Mouse (Mus musculus): ENCODE measurements around the gene Qprt. TPM values are rescaled to one million over a fixed set of nuclear protein-coding genes. Genes with fewer than 3 reads are reported as not detected.

The Qprt gene
- total RNA-seq (2014; rRNA removed) (116 and 129 TPM in 2 replicates), polyA plus RNA-seq (2012; rRNA removed) (196 and 210 TPM in 2 replicates)

DNA sequence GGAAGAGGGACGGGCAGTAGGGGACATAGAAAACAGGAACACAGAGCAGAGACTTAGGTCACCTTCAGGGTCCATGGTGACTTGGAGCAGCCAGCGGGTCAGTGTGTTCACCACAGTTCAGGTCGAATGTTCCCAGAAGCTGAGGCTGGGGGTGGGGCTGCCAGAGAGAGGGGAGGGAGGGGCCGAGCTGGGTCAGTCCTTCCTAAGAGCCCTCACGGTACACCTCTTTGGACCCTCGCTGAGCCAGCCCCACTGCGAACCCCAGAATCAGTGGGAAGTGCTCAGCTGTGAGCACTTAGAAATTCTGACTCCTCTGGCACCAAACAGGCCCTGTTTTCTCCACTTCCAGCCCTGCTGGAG, at the start of gene Qprt:
Gene Qprt (minus strand): TSS at position 316 of the 360 bp plus-strand sequence.
- H3K4me3 ChIP-seq (ENCODE audit: insufficient read depth, low read depth, low read length) = peak within 1 kb of the TSS; percentile 51
- TF ChIP-seq CTCF (IDR thresholded peaks at IDR 0.05; ENCODE audit: low read depth, low read length) (no peak), POLR2A (IDR thresholded peaks at IDR 0.05; ENCODE audit: extremely low read depth, insufficient read depth, low read length) (no peak)
- DNase-seq (ENCODE audit: extremely low read depth, low read depth, low spot score) = peak; percentile 83
- 7% methylated on average over 7 of the region's 7 CpGs for WGBS
- H3K36me3 ChIP-seq (ENCODE audit: control insufficient read depth, insufficient read depth, low read length) = no peaks in the 10 kb centered on the region
- peak within 1 kb of the TSS; percentile 99 for H3K27ac ChIP-seq (replicated peaks; ENCODE audit: insufficient read depth, low read depth, low read length)
- no peaks in the 10 kb centered on the region for H3K27me3 ChIP-seq (ENCODE audit: control insufficient read depth, insufficient read depth, low read length)
- H3K9ac ChIP-seq (ENCODE audit: low read depth, low read length) = peak within 1 kb of the TSS; percentile 74
- peaks cover 18% of the 10 kb centered on the region for H3K4me1 ChIP-seq (ENCODE audit: control insufficient read depth, insufficient read depth, low read length)
- no peaks in the 10 kb centered on the region for H3K79me2 ChIP-seq (ENCODE audit: control insufficient read depth, insufficient read depth, low read length)

DNA sequence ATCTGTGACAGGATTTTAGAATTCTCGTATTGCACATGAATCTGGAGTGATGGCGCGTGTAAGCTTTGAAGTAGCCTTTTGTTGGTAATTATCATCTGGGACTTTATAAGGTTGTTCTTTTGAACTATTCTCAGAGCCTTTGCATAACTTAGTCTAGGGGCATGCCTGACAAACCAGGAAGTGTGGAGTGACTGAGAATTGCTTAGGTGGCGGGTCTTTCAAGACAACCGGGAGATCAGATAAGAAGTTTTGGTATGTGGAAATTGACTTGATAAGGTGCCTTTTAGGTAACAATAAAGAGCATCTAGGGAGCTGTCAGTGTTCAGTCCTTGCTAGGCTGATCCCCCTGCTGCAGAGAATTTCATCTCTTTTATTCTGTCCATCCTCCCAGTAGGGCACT, 44.5 kb upstream of the Qprt start:
- DNase-seq (ENCODE audit: extremely low read depth, low read depth, low spot score) = no peak
- Histone ChIP-seq H3K9ac (ENCODE audit: low read depth, low read length) (no peak overlapping the region), H3K27ac (replicated peaks; ENCODE audit: insufficient read depth, low read depth, low read length) (no peak overlapping the region), H3K79me2 (ENCODE audit: control insufficient read depth, insufficient read depth, low read length) (no peaks in the 10 kb centered on the region), H3K4me3 (ENCODE audit: insufficient read depth, low read depth, low read length) (no peak overlapping the region), H3K4me1 (ENCODE audit: control insufficient read depth, insufficient read depth, low read length) (no peaks in the 10 kb centered on the region), H3K27me3 (ENCODE audit: control insufficient read depth, insufficient read depth, low read length) (no peaks in the 10 kb centered on the region), H3K36me3 (ENCODE audit: control insufficient read depth, insufficient read depth, low read length) (no peaks in the 10 kb centered on the region)
- WGBS = 91% methylated on average over 5 of the region's 5 CpGs
- TF ChIP-seq POLR2A (IDR thresholded peaks at IDR 0.05; ENCODE audit: extremely low read depth, insufficient read depth, low read length) = no peak
- no peak for TF ChIP-seq CTCF (IDR thresholded peaks at IDR 0.05; ENCODE audit: low read depth, low read length)

DNA sequence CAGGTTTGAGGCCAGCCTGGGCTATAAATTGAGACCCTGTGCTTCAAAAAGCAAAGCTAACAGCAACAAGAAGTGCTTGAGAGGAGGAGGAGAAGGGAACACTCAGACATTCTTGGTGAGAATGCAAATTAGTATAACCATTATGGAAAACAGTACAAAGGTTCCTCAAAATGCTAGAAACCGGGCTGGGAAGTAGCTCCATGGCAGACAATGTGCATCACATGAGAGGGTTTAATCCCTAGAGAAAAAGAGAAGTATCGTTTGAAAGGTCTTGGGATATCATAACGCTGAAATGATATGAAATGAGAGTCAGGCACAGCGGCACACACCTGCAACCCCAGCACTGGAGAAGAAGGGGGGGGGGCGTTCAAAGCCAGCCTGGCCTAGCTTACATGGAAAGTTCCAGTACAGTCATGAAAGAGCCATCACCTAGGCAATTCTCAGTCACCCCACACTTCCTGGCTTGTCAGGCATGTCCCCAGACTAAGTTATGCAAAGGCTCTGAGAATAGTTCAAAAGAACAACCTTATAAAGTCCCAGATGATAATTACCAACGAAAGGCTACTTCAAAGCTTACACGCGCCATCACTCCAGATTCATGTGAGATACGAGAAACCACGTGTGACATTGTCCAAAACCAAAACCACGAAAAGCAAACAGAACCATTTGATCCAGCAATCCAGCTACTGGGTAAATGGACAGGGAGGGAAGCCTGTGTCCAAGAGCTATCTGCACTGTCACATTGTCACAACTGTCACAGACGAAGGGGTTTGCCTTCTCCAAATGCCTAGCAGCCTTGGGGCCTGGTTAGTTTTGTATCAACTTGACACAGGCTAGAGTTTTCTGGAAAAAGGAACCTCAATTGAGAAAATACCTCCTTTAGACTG, 43.8 kb upstream of the Qprt start:
- H3K36me3 ChIP-seq (ENCODE audit: control insufficient read depth, insufficient read depth, low read length) = no peaks in the 10 kb centered on the region
- no peak overlapping the region for H3K27ac ChIP-seq (replicated peaks; ENCODE audit: insufficient read depth, low read depth, low read length)
- H3K9ac ChIP-seq (ENCODE audit: low read depth, low read length) = no peak overlapping the region
- no peaks in the 10 kb centered on the region for H3K27me3 ChIP-seq (ENCODE audit: control insufficient read depth, insufficient read depth, low read length)
- TF ChIP-seq POLR2A (IDR thresholded peaks at IDR 0.05; ENCODE audit: extremely low read depth, insufficient read depth, low read length) (no peak), CTCF (IDR thresholded peaks at IDR 0.05; ENCODE audit: low read depth, low read length) (no peak)
- 87% methylated on average over 12 of the region's 12 CpGs for WGBS
- no peaks in the 10 kb centered on the region for H3K79me2 ChIP-seq (ENCODE audit: control insufficient read depth, insufficient read depth, low read length)
- H3K4me3 ChIP-seq (ENCODE audit: insufficient read depth, low read depth, low read length) = no peak overlapping the region
- DNase-seq (ENCODE audit: extremely low read depth, low read depth, low spot score) = peak; percentile 16
- H3K4me1 ChIP-seq (ENCODE audit: control insufficient read depth, insufficient read depth, low read length) = no peaks in the 10 kb centered on the region

DNA sequence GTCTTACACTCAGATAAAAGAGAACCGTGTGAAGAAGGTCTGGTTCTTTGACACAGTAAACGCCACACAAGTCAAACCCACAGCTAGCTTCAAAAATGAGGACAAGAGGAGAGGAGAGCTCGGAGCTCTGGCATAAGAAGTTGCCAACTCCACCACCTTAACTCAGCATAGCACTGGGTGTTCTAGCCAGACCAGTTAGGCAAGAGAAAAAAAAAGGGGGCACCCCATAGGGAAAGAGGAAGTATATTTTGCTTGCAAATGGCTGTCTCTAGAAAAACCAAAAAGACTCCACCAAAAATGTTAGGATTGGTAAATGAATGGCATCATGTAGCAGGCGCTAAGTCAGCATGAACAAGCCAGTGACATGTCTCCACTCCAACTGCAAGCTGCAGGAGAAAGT, 42.0 kb upstream of the Qprt start:
- H3K36me3 ChIP-seq (ENCODE audit: control insufficient read depth, insufficient read depth, low read length) = no peaks in the 10 kb centered on the region

DNA sequence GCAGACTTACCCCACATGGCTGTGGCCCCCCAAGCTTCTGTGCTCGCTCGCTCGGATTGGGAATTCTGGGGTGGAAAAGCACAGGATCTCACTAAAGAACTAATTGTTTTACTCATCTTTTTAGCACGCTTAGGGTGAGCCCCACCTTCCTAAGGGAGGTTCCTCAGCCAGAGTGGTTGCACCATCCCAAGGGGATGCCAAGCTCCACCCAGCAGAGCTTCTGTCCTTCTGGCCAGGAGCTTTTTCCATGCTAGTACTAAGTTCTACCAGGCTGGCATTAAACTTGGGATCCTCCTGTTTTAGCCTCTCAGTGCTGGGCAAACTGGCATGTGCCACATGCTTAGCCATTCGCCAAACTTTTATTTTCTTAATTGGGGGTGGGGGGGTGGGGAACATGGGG, 40.5 kb upstream of the Qprt start:
- no peaks in the 10 kb centered on the region for H3K4me1 ChIP-seq (ENCODE audit: control insufficient read depth, insufficient read depth, low read length)
- no peak overlapping the region for H3K27ac ChIP-seq (replicated peaks; ENCODE audit: insufficient read depth, low read depth, low read length)
- no peaks in the 10 kb centered on the region for H3K36me3 ChIP-seq (ENCODE audit: control insufficient read depth, insufficient read depth, low read length)
- TF ChIP-seq CTCF (IDR thresholded peaks at IDR 0.05; ENCODE audit: low read depth, low read length) = no peak
- H3K4me3 ChIP-seq (ENCODE audit: insufficient read depth, low read depth, low read length) = no peak overlapping the region
- no peaks in the 10 kb centered on the region for H3K27me3 ChIP-seq (ENCODE audit: control insufficient read depth, insufficient read depth, low read length)
- peak; percentile 82 for DNase-seq (ENCODE audit: extremely low read depth, low read depth, low spot score)
- WGBS = 74% methylated on average over 5 of the region's 5 CpGs
- no peaks in the 10 kb centered on the region for H3K79me2 ChIP-seq (ENCODE audit: control insufficient read depth, insufficient read depth, low read length)
- H3K9ac ChIP-seq (ENCODE audit: low read depth, low read length) = no peak overlapping the region

More for the DNA sequence above, 42.0 kb upstream of the Qprt start:
- no peak for DNase-seq (ENCODE audit: extremely low read depth, low read depth, low spot score)
- H3K9ac ChIP-seq (ENCODE audit: low read depth, low read length) = no peak overlapping the region
- H3K79me2 ChIP-seq (ENCODE audit: control insufficient read depth, insufficient read depth, low read length) = no peaks in the 10 kb centered on the region
- no peaks in the 10 kb centered on the region for H3K27me3 ChIP-seq (ENCODE audit: control insufficient read depth, insufficient read depth, low read length)
- H3K27ac ChIP-seq (replicated peaks; ENCODE audit: insufficient read depth, low read depth, low read length) = no peak overlapping the region
- no peak overlapping the region for H3K4me3 ChIP-seq (ENCODE audit: insufficient read depth, low read depth, low read length)
- H3K4me1 ChIP-seq (ENCODE audit: control insufficient read depth, insufficient read depth, low read length) = no peaks in the 10 kb centered on the region
- 83% methylated on average over 4 of the region's 4 CpGs for WGBS
- no peak for TF ChIP-seq POLR2A (IDR thresholded peaks at IDR 0.05; ENCODE audit: extremely low read depth, insufficient read depth, low read length)
- TF ChIP-seq CTCF (IDR thresholded peaks at IDR 0.05; ENCODE audit: low read depth, low read length) = no peak

DNA sequence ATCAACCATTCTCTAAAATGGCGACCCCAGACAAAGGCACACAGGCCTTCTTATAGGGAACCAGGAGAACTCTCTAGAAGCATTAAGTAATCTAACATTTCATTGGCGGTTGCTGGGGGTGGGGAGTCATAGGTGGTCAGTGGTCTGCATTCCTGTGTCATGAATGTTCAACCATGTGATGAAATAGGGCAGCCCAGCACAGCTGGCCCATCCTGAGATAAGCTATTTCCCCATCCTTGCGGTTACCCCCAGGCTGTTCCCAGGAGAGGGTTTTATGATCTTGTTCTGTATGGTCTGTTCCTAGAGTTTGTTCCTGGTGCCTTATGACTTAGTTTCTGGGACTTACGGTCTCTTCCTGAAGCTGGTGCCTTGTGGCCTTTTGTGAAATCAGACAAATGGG, 35.5 kb upstream of the Qprt start:
- H3K4me3 ChIP-seq (ENCODE audit: insufficient read depth, low read depth, low read length) = no peak overlapping the region
- DNase-seq (ENCODE audit: extremely low read depth, low read depth, low spot score) = no peak
- H3K36me3 ChIP-seq (ENCODE audit: control insufficient read depth, insufficient read depth, low read length) = no peaks in the 10 kb centered on the region
- H3K9ac ChIP-seq (ENCODE audit: low read depth, low read length) = no peak overlapping the region
- no peaks in the 10 kb centered on the region for H3K27me3 ChIP-seq (ENCODE audit: control insufficient read depth, insufficient read depth, low read length)
- TF ChIP-seq CTCF (IDR thresholded peaks at IDR 0.05; ENCODE audit: low read depth, low read length) (no peak), POLR2A (IDR thresholded peaks at IDR 0.05; ENCODE audit: extremely low read depth, insufficient read depth, low read length) (no peak)
- H3K4me1 ChIP-seq (ENCODE audit: control insufficient read depth, insufficient read depth, low read length) = no peaks in the 10 kb centered on the region
- H3K27ac ChIP-seq (replicated peaks; ENCODE audit: insufficient read depth, low read depth, low read length) = no peak overlapping the region
- no peaks in the 10 kb centered on the region for H3K79me2 ChIP-seq (ENCODE audit: control insufficient read depth, insufficient read depth, low read length)
- WGBS = 82% methylated on average over 4 of the region's 4 CpGs

Measured in liver, adult 2 months (tissue).